Mouse (Mus musculus) MN1 (cell line): ENCODE data around the gene Dnajb5.
A peak's percentile ranks its signal among the peaks of the same experiment; 100 is the strongest.

Experiments
- DNase-seq: peaks from one replicate; pipeline ENCODE4 v3.0.0-alpha.2; 2016; ENCODE audit warnings: low spot score

Gene Dnajb5

DNA sequence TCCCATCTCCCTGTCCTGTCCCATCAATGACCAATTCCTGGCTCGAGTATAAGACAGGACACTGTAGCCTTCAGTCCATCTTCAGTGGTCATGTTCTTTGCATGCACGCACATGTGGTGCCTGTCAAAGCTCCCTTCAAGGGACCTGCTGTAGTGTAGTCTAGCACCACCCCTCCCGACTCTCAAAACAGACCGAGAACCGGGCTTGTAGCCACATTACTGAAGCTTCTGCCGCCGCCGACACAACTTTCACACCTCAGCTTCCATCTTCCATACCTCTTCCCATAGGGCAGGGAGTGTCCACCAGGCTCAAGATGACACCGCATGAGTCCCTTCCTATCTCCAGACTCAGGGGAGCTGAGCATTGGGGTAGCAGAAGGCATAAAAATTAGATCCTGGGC is 5.4 kb upstream of the Dnajb5 start:
- no peak for DNase-seq

DNA sequence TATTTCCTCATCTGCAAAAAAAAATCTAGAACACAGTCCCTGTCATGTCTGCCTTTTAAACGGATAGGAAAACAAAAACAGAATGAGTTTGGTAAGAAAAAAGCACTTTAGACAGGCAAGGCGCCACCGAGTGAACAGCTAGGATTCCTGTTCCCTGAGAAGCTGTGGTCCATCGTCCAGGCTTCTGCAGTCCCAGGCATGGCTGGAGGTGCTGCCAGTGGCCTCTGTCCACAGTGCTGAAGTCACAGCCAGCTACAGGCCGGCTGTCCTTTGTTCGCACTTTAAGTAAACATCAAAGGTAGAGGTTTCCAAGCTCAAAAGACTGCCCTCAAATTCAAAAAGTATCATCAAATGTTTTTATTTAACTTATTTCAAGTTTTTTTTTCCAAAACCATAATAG is 4.6 kb upstream of the Dnajb5 start:
- DNase-seq: no peak

DNA sequence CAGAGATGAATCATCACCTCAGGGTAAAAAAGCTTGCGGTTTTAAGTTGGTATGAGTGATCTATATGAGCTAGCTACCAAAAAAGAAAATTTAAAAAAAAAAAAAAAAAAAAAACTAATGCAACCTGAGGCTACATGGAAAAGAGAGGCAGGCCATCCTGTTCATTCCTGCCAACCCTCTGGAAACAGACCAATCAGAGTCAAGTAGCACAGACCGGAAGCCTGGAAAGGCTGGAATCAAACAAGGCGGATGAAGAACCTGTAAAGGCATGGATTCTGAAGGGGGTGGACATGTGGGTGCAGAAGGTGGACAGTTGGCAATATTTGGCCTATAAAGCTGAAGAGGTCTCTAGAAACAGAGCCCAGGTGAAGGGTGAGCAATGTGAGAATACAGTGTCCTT is 4.2 kb upstream of the Dnajb5 start:
- DNase-seq: no peak

DNA sequence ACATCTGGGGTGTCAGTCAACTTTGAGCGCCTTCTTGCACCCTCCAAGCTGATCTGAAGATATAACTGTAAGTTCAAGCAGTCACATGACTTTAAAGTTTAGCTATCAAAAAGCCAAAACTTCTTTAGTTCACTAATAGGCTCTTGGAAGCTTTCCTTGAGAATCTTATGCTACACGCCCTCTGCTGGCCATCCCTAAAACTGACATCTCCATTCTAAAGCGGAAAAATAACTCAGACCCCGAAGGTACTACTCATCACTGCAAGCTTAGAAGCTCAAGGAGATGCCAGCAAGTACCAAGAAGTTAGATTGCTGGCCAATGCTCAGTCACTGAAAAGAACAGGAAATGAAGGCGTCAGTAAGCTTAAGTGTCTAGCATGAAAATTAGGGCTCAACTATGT is 3.7 kb upstream of the Dnajb5 start:
- peak; percentile 69 for DNase-seq

DNA sequence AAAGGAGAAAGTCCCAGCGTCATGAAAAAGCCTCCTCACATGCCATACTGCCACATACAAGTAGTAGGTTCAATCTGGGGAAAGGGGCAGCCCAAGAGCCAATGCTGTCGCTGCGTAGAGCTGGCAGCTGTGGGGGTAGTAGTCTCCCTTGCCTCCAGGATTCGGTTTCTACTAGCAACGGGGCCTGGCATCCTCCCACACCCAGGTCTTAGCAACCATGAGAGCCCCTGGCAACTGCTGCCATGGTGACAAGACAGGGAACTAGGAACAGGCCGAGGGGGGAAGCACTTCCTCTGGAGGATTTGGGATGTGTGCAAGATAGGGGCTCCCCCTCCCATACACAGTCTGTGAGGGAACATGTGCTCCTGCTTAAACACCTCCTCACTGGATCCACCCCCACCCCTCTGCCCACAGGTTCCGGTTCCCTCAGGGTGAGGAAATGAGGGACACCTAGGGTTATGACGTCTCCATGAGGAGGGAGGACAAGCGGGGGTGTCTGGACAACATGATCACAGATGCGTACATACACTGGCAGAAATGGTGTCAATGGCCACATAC is 2.8 kb upstream of the Dnajb5 start:
- DNase-seq: peak; percentile 70

DNA sequence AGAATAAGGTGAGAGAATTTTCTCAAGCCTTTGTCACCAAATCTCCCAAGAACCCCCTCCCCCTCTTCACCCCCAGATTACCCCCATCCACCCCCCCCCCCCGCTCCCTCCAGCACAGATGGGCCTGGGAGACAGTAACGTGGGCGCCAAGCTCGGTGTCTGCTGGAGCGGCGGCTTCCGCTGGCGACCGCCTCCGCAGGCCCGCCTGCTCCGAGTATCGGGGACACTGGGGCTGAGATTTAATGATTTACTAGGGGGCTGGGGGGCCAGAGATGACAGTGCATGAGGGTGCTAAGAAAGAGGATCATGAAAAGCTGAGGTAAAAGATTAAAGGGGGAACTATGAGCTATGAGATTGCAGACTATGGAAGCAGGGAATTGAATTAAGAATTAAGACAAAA is 1.1 kb upstream of the Dnajb5 start:
- no peak for DNase-seq

DNA sequence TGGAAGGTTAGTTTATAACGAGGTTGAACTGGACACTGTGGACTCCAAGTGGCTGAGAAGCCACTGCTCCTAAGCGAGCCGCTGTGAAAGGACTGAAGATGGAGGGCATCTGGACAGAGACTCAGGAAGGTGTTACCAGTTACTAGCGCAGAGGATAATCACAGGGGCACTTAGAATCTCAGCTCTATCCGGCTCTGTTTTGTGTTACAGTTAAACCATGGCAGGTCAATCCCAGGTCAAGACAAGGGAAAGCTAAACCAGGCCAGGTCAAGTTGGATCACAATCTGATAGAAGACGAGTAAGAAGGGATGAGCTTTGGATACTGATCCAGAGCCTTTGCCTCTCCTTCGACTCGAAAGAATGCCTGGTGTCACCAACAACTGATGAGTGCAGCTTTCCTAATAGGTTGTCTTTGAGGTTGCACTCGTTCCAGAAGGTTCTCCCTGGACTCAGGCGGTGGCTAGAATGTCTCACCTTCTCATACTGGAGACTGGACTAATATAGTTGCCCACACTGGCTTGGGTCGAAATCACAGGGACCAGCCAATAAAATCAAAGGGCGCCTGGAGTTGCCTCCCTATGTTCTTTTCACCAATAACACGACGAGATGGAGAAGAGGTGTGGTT is 451 bp upstream of the Dnajb5 start:
- peak; percentile 53 for DNase-seq

DNA sequence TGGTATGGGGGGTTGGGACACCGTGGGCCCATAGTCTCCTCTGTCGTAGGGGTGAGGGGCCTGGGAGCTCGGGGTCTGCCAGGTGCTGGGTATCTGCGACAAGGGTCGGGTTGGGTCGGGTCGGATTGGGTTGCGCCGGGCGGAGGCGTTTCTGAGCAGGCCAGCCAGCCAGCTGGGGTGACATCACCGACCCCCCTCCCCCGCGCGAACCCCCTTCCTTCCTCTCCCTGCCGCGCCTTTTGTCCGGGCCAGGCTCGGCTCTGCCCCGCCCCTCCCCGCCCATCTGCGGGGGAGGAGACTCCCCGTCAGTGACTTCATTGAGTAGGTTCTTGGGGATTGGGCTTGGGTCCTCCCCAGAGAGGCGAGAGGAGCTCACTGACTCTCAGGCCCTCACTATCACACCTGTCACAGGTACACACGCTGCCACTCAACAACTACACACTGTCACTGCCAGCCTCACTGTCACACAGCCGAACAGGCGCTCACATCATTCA is 498 bp downstream of the Dnajb5 start:
- DNase-seq: peak; percentile 88

DNA sequence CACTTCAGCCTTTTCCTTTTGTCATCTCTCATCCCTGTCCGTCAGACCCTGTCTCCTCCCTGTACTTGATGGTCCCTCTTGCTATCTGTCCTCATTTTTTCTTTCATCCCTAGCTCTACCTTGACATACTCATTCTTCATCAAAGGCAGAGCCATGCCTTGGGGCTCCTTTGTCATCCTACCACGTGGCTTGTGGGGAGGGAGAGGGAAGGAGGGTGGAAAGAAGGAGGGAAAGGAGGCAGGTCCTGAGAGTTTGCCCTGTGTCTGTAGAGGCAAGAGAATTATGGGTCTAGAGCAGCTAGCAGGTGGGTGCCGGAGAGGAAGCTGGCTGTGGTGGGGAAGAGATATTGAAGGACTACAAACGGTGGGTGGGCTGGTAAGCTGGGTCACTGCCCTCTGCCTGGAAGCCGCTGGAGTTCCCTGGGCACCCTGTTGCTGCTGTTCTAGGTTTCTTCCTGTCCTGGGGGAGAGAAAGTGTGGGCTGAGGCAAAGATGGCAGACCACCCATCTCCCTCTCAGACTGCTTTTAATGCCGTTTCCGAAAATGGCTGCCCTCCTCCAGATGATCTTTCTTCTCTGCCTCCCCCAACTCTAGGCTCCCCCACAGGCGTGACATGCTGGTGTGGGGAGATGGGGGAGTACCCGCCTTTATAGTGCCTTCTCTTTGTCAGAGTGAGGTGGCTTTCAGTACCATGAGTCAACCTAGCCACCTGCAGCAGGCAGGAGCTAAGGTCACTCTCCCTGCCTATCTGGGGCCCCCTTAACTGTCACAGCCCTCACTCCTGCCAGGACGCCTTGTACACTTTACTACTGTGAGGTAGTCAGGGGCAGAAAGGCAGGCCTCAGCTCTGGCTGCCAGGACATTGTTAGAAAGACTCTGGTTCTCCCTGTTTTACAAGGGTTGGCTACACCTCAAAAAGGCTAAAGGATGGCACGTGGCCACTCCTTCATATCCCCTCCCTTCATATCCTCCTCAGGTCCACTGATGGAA is 1.9 kb downstream of the Dnajb5 start:
- no peak for DNase-seq

DNA sequence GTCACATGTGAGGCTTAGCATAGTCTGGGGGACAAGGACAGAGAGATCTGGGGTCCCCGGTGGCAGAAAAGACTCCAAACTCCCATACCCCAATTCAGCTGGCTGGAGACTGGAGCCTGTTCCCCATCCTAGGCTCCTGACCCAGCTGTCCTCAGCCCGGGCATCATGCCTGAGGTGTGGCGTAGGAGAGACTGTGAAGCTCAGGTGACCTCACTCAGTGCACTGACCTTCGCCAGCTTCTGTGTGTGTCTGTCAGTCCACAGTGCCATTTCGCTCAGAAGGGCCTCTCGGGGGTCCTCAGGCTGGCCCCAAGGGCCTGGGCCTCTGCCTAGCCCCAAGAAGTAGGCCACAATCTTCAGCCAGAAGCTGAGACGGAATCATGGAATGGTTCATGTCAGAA is 2.9 kb downstream of the Dnajb5 start:
- no peak for DNase-seq

DNA sequence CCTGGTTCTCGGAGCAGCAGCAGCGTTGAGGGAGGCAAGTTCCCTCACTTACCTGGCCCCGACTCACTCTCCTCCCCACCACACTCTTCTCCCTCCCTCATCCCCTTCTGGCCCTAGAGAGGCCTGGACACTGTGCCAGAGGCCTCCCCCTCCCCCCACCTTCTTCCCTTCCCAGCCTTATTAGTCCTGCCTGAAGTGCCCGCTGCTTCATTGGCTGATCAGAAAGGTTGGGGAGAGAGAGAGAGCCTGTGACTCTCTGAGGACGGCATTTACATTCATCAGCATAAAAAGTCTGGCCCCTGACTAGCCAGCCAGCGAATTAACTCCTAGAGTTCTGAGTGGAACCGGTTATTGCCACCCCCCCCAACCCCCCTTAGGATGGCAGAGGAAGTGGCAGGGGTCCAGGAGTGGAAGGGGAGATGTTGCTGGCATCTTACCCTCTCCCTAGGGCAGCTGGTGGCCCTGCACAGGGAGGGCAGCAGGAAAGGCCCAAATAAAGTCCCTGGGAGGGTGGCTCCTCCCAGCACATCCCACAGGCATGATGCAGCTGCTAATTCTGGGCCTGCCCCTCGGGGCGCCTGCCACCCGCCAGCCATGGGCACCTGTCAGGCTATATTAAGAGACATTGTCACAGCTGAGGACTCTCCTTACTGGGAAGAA is 4.0 kb downstream of the Dnajb5 start:
- DNase-seq: peak; percentile 70

DNA sequence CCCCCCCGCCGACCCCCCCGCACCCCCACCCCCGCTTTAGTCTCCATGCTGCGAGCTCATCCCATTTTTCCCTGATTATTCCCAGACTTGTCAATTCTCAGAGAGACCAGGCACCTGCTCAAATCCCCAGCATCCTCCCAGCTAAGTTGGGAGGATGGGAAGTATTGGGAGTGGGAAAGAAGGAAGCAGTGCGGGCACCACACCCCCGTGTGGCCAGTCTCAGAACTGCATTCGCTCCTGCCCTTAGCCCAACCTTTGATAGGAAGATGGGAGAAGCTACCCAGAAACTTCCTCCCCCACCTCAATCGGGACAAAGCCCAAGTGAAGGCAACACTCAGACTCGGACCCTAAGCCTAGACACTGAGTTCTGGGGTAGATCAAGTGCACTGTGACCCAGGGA is 4.7 kb downstream of the Dnajb5 start:
- peak; percentile 74 for DNase-seq

DNA sequence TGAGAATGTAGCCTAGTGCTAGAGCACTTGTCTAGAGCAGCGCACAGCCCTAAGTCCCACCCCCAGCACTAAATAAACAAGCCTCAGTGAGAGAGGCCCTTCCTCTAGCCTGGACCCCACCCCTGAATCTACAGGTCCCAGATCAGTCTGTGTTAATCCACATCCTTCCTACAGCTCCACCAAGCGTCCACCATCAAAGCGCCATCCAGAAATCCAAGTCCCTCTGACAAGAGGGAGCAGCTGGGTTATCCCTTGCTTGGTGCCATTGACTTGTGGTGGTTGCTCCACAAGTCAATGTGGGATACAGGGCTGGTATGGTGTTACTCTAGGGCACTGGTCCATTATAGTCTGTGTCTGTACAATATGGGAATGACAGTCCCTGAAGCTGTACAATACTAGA is 5.6 kb downstream of the Dnajb5 start:
- DNase-seq: no peak

DNA sequence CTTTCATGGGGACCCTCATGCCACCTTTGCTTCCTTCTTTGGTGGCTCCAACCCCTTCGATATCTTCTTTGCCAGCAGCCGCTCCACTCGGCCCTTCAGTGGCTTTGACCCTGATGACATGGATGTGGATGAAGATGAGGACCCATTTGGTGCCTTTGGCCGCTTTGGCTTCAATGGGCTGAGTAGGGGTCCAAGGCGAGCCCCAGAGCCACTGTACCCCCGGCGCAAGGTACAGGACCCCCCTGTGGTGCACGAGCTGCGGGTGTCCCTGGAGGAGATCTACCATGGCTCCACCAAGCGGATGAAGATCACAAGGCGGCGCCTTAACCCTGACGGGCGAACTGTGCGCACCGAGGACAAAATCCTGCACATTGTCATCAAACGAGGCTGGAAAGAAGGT is 7.0 kb downstream of the Dnajb5 start:
- no peak for DNase-seq

DNA sequence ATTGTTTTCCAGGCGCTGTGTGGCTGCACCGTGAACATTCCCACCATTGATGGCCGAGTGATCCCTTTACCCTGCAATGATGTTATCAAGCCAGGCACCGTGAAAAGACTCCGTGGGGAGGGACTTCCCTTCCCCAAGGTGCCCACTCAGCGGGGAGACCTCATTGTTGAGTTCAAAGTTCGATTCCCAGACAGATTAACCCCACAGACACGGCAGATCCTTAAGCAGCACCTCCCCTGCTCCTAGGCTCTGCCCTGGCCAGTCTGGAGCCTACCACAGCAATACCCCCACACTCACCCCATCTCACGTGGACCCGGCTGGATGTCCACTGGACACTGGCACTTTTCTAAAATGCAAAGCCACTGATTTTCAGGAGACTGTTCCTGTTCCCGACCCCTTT is 7.7 kb downstream of the Dnajb5 start:
- no peak for DNase-seq

DNA sequence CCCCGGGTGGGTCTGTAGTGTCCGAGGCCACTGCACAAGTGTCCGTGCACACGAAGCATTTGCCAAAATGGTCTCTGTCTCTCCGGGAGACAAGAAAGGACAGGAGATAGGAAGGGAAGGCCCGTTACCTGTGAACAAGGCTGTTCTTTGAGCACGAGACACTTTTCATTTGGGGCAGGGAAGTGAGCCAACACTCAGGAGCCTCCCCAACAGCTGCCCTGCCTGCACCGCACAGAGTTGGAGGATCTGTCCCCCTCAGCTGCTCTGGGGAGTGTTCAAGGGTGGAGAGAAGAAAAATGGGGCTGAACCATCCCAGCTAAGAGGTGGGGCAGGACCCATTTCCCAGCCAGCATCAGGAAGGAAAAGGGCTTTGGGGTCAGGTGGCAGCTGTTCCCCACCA is 8.4 kb downstream of the Dnajb5 start:
- DNase-seq: no peak

DNA sequence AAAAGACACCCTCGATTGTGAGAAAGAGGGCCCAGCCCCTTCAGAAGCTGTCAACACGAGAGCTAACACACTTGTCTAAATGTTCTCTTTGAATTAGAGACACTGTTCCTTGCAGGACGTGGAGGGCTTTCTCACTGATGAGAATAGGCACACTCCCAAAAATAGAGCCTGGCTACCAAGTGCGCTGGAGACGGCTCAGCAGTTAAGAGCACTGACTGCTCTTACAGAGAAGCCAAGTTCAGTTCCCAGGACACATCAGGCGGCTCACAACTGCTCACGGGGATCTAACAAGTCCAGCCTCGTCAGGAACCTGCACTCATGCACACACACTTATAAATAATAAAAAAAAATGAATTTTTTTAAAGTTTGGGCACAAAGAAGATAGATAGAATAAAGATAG is 9.3 kb downstream of the Dnajb5 start:
- no peak for DNase-seq

DNA sequence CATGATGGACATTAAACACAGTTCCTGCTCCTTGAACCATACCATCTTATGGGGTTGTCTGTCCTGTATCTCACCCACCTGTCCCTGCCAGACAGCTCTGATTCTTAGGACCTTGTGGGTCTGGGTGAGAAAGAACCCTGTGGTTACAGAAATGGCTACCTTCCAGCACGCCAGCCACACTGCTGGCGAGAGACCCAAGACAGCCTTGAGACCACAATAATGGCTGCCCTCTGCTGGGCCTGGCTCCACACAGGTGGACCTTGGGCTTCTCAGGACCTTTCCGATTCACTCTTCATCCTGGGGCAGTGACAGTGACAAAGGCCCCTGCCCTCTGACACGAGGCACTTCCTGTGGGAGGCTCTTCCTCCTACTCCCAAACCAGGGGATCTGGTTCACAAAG is 9.8 kb downstream of the Dnajb5 start:
- DNase-seq: no peak

DNA sequence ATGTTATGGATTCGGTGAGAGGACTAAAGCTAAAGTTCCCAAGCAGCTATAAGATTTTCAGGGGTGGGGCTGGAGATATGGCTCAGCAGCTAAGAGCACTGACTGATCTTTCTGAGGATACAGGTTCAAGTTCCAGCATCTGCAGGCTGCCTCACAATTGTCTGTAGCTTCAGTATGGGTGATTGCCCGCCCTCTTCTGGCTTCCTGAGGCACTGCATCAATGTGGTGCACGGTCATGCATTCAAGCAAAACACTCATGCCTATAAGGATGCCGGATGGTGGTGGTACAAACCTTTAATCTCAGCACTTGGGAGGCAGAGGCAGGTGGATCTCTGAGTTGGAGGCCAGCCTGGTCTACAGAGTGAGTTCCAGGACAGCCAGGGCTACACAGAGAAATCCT is 12.0 kb downstream of the Dnajb5 start:
- no peak for DNase-seq

DNA sequence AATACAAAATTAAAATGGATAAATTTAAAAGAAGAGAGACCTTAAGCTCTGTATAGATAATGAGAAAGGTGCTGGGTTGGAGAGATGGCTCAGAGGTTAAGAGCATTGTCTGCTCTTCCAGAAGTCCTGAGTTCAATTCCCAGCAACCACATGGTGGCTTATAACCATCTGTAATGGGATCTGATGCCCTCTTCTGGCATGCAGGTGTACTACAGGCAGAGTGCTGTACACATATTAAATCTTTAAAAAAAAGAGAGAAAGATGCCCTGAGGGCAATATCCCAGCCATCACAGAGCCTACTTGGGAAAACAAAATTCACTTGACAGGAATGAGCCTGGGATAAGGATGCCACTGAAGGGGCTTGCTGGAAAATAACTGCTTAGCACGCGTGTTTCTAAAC is 13.9 kb downstream of the Dnajb5 start:
- DNase-seq: no peak

DNA sequence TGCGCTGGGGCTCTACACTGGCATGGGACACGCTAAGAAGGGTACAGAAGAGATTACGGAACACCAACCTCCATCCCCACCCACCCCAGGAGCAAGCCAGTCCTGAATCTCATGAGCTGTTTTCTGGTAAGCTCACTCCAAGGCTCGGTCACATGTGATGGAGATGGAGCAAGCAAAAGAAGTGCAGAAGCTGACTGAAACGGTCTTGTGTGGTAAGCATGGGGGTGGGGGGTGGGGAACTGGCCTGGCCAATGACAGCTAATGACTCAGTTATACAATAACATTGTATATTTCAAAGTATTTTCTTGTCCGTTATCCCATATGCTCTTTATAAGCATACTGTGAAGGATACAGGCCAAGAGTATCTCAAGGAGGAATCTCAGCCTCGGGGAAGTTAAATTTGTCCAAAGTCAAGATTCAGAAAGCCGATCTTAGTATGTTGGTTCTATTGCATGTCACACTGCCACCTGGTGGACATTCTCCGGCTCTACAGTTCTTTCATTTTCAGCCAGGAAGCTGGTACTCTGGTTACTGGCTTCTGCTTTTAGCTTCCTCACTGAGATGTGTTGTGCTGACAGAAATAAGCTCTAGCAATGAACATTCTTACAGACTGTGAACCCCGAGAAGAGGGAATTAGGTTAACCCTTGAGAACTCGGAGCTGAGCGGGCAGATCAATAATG is 15.6 kb downstream of the Dnajb5 start:
- peak; percentile 67 for DNase-seq

DNA sequence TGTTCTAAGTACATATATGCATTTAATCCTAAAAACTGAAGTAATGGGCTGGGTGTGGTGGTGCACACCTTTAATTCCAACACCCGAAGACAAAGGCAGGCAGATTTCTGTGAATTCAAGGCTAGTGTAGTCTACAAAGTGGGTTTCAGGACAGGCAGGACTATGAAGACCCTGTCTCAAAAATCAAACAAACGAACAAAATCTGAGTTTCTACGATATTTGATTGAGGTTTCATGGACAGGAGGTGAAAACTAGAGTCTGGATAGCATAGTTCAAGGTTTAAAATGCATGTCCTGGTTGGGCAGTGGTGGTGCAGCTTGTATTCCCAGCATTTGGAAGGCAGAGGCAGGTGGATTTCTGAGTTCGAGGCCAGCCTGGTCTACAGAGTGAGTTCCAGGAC is 19.7 kb downstream of the Dnajb5 start, which contains the start of gene 1700022I11Rik:
Gene 1700022I11Rik (plus strand): TSS at position 301 of the 400 bp plus-strand sequence.
- no peak for DNase-seq
